Mouse (Mus musculus) 416B (cell line): ENCODE measurements around the gene Wbp1.
A peak's percentile ranks its signal among the peaks of the same experiment; 100 is the strongest.

ENCODE experiments used
- DNase-seq: peaks from one replicate; pipeline ENCODE4 v3.0.0; 2011; ENCODE audit warnings: low read depth

The Wbp1 gene

DNA sequence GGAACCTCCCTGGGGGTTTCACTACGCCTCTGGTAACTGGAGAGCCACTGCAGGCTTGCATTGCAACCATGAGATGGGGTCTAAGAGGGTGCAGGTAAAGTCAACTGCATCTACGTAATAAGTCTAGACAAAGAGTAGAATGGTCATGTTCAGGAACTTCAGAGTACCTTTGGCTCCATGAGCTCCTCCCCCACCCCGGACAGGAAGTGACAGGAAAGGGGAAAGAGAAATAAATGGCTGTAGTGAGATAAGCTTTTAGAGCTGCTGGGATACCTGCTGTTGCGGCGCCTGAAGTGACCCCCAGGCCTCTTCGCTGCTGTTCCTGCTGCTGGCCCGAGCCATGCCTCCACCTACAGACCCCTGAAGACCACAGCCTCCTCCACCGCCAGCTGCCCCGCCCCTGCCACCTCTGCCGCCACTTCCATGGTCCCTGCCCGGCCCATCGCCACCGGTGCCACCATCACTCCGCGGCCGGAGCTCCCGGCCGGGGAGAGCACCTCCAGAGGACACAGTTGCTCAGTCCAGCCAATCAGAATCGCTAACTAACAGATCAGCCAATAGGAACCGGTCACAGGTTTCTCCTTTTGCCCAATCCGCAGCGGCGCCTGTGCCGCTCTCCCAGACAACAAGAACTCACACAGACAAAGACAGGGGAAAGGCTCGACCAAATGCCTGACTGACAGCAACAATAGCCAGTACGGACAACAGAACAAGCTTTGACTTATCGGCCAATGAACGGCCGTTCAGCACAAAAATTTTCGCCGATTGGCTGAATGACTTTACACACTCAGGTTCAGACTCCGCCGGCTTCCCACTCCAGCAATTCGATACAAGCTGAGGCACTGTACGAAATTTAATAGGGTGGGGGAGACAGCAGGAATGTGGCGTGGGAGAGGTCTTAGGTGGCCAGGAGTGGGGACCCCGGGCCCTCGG, at the start of gene Wbp1:
Wbp1 (minus strand) TSS at position 630 of the 933 bp plus-strand sequence.
- peak; percentile 100 for DNase-seq

DNA sequence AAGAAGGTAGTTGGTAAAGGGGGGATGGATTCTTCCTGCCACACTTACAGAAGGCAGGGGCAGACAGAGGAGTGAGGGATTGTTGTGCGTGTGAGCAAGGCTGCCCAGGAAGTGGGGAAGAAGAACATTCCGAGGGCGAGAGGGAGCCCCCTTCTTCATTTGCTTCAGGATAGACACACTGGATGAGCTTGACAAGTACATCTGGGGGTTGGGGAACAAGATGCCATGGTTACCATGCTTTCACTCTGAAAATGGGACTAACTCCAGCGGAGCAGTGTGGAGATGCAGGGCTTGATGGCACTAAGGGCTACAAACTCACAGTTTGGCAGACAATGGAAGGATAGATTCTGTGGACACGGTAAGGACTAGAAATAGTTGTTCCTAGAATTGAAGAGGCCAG, 49.7 kb upstream of the Wbp1 start:
- no peak for DNase-seq

DNA sequence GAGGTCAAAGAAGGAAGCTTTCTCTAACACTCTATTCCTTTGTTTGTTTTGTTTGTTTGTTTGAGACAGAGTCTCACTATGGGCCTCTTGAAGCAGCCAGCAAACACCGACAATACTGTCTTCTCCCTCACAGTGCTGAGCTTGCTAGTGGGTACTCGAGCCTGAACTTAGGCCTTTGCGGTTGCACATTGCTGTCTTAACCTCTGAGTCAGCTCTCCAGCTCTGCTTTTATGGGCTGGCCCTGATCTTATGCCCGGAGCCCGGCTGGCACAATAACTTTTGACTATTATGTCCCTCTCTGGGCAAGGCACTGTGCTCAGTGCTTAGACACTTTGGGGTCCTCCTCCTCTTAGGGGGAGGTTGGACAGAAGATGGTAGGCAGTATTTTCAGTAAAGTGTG, 48.5 kb upstream of the Wbp1 start:
- DNase-seq = no peak

DNA sequence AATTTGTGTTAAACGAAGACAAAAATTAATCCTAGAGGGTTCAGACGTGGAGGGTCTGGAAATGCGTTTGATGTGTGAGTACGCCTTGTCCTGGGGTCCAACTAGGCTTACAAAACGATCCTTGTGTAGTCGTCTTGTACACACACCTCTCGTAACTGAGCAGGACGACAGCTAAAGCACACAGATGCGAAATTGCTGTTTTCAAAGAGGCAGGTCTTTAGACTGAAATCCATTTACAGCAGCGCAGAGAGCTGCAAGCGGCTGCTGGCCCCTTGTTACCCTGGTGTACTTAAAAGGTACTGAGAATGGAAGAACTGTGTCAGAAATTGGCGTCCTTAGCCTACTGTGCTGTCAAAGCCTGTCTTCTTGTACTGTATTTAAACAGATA, 44.9 kb upstream of the Wbp1 start:
- peak; percentile 63 for DNase-seq

DNA sequence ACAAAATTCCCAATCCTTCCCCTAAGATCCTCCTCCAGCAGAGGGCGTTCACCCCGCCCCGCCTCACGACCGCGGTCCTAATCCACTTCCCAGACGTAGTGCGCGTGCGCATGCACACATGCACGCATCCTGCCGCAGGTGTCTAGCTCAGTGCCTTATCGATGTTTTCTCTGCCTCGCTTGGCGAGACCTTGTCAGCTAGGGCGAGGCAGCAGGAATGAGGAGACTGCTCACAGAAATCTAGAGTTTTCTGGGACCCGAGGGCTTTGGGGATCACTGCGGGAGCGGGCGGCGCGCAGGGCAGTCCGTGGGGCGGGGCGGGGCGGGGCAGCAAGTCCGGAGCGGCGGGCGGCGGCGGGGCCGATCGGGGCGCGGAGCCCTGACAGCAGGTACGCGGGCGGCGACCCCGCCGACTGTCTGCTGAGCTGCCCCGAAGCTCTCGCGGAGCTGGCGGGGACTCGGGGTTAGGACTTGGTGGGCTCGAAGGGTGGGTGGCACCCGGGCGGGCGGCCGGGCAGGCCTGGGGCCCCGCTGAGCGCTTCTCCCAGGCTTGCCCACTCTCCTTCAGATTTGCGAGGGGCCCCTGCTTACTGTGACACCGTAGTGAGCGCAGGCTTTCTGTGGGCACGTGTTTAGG, 44.4 kb upstream of the Wbp1 start, which contains the start of gene Dctn1:
Dctn1 (plus strand) TSS at position 314 of the 636 bp plus-strand sequence.
- DNase-seq = peak; percentile 95

DNA sequence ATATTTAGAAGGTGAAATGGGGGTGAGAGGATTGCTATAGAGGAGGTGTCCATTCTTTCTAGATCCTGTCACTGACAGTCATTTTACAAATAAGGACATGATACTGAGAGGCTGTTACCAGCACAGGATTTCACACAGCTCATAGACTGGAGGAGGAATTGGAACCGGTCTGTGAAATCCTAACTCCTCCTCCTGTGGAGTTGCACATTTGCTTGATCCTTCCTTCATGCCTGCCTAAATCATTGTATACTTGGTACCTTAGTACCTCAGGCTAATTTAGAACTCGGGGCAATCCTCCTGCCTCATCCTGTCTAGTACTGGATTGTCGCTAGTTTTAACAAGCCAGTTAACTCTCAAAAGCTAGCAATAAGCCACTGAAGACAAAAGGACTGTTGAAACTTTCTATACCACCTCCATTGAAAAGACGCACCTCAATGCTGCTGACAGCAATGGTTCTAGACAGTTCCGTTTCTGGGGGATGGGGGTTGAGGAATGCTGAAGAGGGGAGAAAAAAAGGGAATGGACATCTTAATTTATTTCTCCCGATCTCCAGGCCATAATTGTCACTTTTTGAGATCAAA, 43.8 kb upstream of the Wbp1 start:
- DNase-seq = no peak

DNA sequence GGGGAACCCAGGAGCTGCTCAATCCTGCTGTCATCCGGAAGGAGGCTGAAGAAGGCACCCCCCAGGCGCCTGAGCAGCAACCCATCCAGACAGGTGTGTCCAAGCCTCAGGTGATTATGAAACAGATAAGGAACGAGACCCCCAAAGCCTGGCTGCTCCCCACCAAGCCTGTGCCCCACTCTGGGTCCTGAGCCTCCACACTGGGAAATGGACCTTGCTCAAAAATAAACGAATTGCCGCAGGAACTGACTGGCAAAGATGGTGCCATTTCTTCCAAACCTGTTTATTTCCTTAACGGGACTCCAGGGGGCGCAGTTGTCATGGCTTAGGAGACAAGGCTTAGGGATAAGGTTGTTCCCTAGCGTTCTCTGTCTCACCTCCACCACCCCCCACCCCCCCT, 41.3 kb upstream of the Wbp1 start:
- DNase-seq = peak; percentile 76

DNA sequence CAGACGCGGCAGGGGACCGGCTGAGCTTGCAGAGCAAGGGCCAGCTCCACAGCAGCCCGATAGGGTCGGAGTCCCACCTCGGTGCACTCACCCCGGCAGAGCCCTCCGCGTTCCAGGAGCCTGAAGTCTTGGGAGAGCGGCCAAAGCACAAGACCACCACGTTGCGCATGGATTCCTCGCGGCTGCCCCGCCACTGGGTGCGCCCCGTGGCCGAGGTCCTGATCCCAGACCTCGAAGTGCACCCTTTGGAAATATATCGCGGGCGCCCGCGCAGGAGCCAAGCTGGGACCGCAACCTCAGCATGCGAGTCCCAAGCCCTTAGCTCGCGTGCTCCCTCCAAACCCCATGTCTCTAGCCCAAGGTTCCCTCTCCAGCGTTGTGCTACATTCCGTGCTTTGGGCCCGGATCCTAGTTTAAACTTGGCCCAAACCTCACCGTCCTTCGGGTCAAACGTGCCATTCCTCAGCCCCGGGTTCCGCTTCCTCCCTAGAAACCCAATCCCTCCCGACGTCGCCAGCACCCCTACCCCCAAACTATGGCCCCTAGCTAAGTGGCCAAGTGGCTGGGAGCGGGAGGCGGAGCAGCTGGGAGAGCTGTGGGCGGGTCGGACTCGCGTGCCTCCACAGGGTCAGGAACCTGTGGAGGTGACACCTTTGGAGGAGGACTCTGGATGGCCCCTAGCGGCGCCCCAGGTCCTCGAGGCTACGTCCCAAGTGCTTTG, 40.7 kb upstream of the Wbp1 start:
- DNase-seq = no peak

DNA sequence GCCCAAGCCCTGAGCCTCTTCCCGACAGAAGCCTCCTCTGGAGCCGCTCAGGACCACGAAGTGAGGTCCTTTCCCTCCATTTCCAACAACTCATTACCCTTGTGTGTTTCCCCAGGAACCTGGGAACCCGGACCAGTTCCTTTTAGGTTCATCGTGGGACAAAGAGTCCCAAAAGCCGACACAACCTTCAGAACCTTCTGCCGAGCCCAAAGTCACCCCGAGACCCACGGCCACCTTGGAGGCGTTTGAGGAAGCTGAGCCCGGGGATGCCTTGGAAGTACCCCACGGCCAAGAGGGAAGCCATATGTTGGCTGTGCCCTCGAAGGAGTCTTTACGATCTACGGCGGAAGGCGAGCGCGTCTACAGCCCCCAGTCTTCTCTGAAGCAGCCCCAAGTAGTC, 40.1 kb upstream of the Wbp1 start:
- DNase-seq = no peak

DNA sequence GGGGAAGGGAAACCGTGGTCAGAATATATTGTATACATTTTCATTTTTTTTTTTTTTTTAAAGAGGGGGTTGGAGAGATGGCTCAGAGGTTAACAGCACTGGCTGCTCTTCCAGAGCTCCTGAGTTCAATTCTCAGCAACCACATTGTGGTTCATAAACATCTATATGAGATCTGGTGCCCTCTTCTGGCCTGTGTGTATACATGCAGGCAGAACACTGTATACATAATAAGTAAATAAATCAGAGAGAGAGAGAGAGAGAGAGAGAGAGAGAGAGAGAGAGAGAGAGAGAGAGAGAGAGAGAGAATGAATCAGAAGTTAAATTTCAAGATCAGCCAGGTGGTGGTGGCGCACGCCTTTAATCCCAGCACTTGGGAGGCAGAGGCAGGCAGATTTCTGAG, 38.1 kb upstream of the Wbp1 start:
- peak; percentile 84 for DNase-seq

DNA sequence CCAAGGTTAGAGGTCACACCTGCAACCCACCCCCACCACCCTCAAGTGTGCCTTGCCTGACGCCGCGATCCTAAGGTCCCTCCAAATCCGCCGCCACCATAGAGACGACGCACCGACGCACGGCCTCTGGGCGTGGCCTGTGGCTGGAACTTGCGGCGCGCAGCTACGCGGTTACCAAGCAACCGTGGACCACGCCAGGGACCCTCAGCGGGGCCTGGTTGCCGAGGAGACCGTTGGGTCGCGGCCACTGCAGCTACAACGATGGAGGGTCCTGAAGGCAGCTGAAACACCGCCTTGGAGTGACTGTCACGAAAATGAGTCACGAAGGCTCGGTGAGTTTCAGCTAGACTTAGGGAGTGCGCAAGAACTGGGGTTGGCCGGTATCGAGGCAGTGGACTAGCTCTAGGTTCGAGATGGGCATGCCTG, 34.9 kb upstream of the Wbp1 start, which contains the start of the genes Wdr54 and 1700003E16Rik:
Wdr54 (minus strand) TSS at position 139 of the 426 bp plus-strand sequence.
1700003E16Rik (plus strand) TSS at position 146 of the 426 bp plus-strand sequence.
- DNase-seq = peak; percentile 59

DNA sequence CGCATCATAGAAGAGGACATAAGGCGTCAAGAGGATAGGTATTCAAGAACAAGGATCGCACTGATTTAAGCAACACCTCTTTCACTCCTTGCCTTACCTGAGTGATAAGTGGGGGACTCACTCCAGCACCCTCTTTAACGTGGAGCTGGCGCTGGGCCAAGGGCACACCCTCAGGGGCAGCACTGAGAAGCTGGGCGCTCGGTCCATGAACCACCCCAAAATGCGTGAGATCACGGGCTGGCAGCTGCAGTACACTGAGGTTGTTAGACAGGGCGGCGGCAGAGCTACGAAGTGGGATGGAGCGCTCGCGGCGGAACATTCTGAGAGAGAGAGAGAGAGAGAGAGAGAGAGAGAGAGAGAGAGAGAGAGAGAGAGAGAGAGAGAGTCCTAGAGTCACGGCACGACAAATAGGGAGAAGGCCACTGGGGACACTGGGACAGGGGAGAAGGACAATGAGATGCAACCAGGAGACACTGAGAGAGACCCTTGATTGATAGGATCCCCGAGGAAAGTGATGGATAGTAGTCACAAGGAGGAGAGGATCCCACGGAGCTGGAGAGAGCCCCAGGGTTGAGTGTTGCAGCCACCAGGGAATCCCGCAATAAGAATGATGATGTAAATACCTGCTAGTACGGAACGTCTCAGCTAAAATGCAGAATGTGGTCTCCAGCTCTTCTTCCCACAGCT, 34.3 kb upstream of the Wbp1 start:
- no peak for DNase-seq

DNA sequence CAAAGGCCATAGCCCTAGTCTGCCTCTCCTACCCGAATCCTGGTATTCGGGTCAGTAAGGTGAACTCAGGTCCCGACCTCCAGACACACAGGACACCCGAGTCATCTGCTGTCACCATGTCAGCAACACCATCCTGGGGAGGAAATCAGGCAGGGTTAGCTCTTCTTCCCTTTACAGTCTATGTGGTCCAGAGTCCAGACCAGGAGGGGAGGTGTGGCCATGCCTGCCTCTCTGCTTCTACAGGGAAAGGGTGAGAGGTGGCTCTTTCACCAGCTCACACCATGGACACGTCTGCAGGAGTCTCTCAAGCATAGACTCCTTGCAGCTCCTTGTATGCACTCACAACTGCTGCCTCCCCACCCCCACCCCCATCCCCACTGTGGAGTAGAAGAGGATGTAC, 32.1 kb upstream of the Wbp1 start:
- no peak for DNase-seq

DNA sequence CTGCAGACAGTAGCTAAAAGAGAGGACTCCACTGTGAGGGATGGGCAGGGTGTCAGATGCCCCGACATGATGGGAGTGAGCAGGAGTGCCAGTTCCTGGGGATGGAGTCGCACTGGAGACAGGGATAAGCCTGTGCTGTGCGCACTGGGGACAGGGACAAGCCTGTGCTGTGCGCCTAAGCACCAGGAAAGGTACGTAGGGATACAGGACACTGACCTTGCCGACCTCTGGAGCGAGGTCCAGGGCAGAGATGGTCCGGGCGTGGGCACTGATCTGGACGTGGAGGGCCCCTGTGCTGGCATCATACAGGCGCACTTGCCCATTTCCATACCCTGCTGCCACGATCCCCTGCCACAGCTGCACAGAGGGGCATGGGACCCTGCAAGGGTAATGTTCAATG, 31.7 kb upstream of the Wbp1 start:
- DNase-seq = no peak

DNA sequence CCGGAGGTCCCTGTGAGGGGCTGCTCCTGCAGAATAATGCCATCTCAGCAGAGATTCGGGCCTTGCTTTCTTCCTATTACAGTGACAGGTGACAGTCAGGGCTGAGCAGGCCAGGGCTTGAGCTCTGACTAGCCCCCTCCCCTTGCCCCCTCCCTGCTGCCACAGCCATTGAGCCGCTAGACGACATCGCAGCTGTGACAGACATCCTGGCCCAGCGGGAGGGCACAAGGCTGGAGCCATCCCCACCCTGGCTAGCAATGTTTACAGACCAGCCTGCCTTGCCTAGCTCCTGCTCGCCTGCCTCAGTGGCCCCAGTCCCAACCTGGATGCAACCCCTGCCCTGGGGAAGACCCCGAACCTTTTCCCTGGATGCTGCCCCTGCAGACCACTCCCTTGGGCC, 30.4 kb upstream of the Wbp1 start:
- no peak for DNase-seq

DNA sequence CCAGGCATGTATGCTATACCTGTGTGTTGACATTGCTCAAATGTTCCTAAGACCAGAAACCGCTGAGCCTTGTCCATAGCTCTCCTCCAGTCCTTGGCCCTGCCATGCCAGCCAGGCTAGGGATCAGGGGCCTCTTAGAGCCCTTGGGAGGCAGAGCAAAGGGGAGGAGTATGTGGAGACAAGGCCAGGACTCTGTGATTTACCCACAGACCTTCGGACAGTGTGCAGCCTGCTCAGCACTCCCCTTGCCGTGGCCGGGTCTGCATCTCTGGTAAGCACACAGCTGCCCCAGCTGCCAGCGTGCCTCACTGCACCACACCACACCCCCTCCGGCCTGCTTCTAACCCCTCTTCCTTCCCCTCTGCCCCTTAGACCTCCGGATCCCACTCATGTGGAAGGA, 25.9 kb upstream of the Wbp1 start:
- DNase-seq = no peak

DNA sequence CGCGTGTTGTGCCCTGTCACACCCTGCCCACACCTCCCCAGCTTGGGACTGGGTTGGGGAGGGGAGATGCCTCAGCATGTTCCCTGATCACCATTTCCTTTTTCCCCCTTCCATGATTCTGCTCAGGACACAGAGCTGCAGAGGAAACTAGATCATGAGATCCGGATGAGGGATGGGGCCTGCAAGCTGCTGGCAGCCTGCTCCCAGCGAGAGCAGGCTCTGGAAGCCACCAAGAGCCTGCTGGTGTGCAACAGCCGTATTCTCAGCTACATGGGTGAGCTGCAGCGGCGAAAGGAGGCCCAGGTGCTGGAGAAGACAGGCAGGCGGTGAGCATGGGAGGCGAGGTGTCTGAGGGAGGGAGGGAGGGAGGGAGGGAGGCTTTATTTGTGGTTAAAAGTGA, 24.4 kb upstream of the Wbp1 start:
- no peak for DNase-seq

DNA sequence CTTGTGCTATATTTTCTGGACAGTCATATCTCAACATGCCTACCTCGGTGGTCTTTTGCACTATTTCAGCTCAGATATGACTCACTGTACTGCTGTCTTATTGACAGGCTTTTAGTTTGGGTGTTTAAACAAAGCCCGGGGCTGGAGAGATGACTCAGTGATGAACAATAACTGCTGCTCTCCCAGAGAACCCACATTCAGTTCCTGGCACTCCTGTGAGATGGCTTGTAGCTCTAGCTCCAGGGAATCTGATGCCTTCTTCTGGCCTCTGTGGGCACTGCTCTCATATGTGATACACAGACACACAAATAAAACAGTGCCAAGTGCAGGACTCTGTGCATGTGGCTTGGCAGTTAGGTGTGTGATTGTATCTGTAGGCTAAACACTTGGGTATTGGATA, 23.9 kb upstream of the Wbp1 start:
- peak; percentile 75 for DNase-seq

DNA sequence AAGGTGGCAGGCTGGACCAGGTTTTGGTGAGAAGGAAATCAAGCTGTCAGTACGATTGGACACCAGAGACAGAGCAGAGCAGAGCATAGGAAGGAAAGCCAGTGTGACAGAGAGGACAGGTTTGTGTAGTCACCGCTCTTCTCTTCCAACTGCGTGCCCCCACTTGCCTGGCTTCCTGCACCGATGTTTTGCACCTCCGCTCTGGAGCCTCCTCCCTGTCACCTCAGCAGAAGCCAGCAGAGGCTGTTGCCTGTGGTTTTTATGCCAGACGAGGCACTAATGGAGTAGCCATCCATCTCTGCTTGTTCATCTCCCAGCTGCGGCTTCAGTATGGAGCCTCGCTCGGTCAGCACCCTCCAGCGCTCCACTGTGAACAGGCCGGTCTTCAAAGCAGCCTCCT, 21.5 kb upstream of the Wbp1 start:
- DNase-seq = no peak

DNA sequence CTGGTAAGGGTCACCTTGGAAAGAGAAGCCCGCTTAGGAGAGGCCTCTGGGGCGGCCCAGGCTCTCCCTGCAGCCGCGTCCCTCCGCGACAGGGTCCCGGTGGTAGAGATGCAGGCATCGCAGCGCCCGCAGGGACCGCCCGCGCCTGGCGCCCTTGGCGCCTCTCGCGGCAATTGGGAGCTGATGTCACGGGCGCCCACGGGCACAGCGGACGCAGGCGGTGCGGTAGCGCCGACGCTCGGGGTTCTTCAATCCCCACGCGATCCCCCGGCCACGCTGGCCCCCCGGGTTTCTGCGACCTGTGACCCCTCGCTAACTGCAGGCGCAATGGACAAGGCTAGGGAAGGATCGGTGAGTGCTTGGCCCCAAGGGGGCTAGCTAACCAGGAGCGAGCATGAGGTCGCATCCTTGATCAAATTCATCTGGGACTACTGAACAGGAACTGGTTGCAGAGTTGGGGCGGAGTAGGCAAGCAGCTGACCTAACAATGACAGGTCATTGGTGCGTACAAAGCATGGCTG, 20.9 kb upstream of the Wbp1 start:
- no peak for DNase-seq

DNA sequence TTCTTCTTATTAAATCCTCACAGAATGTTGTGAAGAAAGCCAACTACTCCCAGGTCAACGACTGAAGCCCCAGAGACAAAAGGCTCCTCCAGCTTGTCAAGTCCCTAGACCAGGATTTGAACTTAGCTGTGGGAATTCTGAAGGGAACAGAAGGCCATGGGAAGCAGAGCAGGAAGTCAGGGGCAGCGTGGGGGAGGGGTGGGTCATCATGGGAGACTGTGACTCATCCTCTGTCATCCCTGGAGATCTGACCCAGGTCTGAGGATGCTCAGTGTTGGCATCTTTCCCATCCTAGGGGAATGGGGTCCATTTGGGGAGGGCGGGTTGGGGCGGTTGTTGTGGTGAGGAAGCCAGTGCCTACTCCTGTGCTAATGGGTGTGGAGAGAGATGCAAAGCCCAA, 20.3 kb upstream of the Wbp1 start:
- DNase-seq = no peak
